Mouse (Mus musculus) liver, embryonic 12.5 days (tissue): Measurements from ENCODE around the gene Aldh3b1. TPM values are rescaled to one million over a fixed set of nuclear protein-coding genes. Genes with fewer than 3 reads are reported as not detected.

ENCODE experiments used
- ATAC-seq: fragments of 200-750 bp; cut with Nextera tagmentation; 2 replicates; pipeline ENCODE4 v1.8.0; 2017; ENCODE audit warnings: moderate number of reproducible peaks, mild to moderate bottlenecking, moderate library complexity
- H3K27ac ChIP-seq: fragments of 300-500 bp; sonication (generic); 2 replicates; pipeline ENCODE4 v1.5.1; 2016; ENCODE audit warnings: mild to moderate bottlenecking
- H3K27me3 ChIP-seq: fragments of 300-500 bp; sonication (generic); replicated peaks from 2 replicates; pipeline ENCODE4 v1.6.1; 2016; ENCODE audit warnings: mild to moderate bottlenecking, moderate library complexity
- H3K36me3 ChIP-seq: fragments of 300-500 bp; sonication (generic); 2 replicates; pipeline ENCODE4 v1.6.1; 2016; ENCODE audit warnings: mild to moderate bottlenecking, moderate library complexity
- H3K4me1 ChIP-seq: fragments of 300-500 bp; sonication (generic); 2 replicates; pipeline ENCODE4 v1.6.1; 2016
- H3K4me2 ChIP-seq: fragments of 300-500 bp; sonication (generic); 2 replicates; pipeline ENCODE4 v1.6.1; 2016; ENCODE audit warnings: mild to moderate bottlenecking, moderate library complexity
- H3K4me3 ChIP-seq: fragments of 300-500 bp; sonication (generic); 2 replicates; pipeline ENCODE4 v1.5.1; 2016; ENCODE audit warnings: mild to moderate bottlenecking, moderate library complexity
- H3K9ac ChIP-seq: fragments of 300-500 bp; sonication (generic); 2 replicates; pipeline ENCODE4 v1.6.1; 2016; ENCODE audit warnings: mild to moderate bottlenecking, moderate library complexity
- H3K9me3 ChIP-seq: fragments of 300-500 bp; sonication (generic); replicated peaks from 2 replicates; pipeline ENCODE4 v1.6.1; 2016; ENCODE audit warnings: mild to moderate bottlenecking, moderate library complexity
- WGBS: fragments of 180-500 bp; shearing (Covaris S2); methylation state at CpG from one replicate; pipeline ENCODE4 v1.1.7; 2016; ENCODE audit not compliant: insufficient replicate concordance; 5-methylcytosine and 5-hydroxymethylcytosine counted together
- polyA plus RNA-seq: library from polyadenylated mRNA; unstranded; fragments of >200 nt; fragmentation: Nextera tagmentation; extraction: Ambion mirVana; gene quantifications from 2 replicates; pipeline ENCODE4 v1.2.1, GENCODE M21; 2016

The Aldh3b1 gene
- polyA plus RNA-seq, 1 experiment from 2014 or later: 1.8 TPM

DNA sequence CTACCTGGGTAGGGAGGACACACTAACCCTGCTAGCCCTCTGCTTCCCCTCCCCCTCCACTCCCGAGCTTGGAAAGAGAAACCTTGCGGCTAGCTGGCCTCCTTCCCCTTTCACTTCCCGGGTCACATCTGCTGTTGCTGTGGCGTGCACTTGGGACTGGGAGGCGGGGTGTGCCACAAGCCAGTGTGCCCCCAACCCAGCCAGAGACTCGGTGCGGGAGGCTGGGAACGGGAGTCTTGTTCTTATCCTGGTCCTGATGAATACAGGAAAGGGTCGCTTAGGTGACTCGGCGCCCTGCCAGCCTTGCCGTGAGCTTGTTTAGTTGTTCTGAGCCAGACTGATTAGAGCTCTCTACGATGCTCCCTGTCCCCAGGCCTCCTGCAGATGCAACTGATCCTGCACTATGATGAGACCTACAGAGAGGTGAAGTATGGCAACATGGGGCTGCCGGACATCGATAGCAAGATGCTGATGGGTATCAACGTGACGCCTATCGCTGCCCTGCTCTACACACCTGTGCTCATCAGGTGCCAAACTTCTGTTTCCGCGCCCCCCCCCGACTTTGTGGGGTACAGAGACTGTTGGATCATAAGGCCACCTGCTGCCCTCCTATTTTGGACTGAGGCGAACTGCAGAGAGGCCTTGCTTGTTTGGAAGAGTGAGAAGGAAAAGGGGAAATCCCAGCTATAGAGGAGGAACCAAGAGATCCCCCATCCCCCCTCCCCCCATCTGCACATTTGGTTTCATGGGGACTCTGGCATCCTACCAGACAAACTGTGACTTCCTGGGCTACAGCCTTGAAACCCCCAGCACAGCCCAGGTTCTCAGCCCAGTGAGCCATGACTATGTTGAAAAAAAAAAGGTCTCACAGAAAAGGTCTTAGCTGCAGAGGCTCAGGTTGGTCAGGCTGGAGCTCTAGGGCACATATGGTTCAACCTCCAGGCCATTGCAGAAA lies 6.6 kb upstream of the Aldh3b1 start:
- Histone ChIP-seq H3K9ac (peak overlapping the region; percentile 63), H3K4me1 (peaks cover 24% of the 10 kb centered on the region), H3K4me2 (peak overlapping the region; percentile 83), H3K9me3 (no peaks in the 10 kb centered on the region), H3K36me3 (no peaks in the 10 kb centered on the region), H3K4me3 (peak overlapping the region; percentile 59), H3K27ac (no peak overlapping the region), H3K27me3 (peaks cover 33% of the 10 kb centered on the region)
- no peak; the same call in 1 of the 2 replicates for ATAC-seq
- 6% methylated on average over 22 of the region's 22 CpGs for WGBS

DNA sequence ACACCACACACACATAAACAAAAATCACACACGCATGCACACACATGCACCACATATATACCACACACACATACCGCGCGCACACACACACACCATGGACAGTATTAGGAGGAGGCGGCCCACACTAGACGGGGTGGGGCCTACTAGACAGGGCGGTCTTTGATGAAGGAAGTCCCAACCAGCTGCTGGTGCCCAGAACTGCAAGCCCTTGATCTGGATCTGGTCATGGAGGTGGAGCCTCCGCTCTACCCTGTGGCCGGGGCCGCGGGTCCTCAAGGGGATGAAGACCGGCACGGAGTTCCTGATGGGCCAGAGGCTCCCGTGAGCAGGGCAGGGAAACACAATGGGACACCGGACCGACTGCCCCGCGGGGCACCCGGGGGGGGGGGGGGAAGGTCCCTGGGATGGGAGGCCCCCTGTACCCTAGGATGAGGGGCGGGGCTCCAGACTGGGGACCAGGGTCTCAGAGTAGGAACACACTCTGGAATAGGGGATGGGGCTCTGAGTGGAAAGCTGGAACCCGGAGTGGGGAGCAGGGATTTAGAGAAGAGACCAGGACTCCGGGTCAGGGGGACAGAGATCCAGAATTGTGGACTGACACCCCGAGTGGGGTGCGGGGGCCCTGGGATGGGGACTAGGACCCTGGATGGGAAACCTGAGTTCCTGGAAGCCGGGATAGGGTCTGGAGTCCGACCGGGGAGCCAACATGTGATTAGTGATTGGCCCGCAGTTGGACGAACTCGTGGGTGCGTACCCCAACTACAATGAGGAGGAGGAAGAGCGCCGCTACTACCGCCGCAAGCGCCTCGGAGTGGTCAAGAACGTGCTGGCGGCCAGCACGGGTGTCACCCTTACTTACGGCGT lies 5.7 kb upstream of the Aldh3b1 start, which contains the start of gene Unc93b1:
Gene Unc93b1, plus strand, starts transcription at position 155 of the 864 bp plus-strand sequence.
- Histone ChIP-seq H3K4me3 (peak within 1 kb of the TSS; percentile 59), H3K4me1 (peaks cover 30% of the 10 kb centered on the region), H3K9ac (peak within 1 kb of the TSS; percentile 63), H3K4me2 (peak within 1 kb of the TSS; percentile 83), H3K36me3 (no peaks in the 10 kb centered on the region), H3K27ac (0 out of 2 replicates have a peak within 1 kb of the TSS, but pooled peaks have one; percentile 20), H3K27me3 (peaks cover 33% of the 10 kb centered on the region), H3K9me3 (no peaks in the 10 kb centered on the region)
- WGBS: 2% methylated on average over 42 of the region's 42 CpGs
- ATAC-seq: peak; percentile 85

- 72% methylated on average over 9 of the region's 9 CpGs for WGBS
- Histone ChIP-seq H3K36me3 (no peaks in the 10 kb centered on the region), H3K4me1 (peaks cover 39% of the 10 kb centered on the region), H3K9ac (no peak overlapping the region), H3K4me3 (no peak overlapping the region), H3K27ac (no peak overlapping the region), H3K4me2 (no peak overlapping the region), H3K27me3 (peaks cover 33% of the 10 kb centered on the region), H3K9me3 (no peaks in the 10 kb centered on the region)
- ATAC-seq: no peak
These were observed 2.1 kb upstream of the Aldh3b1 start for GRCm38 (mm10) chr19:3931716-3932115.

DNA sequence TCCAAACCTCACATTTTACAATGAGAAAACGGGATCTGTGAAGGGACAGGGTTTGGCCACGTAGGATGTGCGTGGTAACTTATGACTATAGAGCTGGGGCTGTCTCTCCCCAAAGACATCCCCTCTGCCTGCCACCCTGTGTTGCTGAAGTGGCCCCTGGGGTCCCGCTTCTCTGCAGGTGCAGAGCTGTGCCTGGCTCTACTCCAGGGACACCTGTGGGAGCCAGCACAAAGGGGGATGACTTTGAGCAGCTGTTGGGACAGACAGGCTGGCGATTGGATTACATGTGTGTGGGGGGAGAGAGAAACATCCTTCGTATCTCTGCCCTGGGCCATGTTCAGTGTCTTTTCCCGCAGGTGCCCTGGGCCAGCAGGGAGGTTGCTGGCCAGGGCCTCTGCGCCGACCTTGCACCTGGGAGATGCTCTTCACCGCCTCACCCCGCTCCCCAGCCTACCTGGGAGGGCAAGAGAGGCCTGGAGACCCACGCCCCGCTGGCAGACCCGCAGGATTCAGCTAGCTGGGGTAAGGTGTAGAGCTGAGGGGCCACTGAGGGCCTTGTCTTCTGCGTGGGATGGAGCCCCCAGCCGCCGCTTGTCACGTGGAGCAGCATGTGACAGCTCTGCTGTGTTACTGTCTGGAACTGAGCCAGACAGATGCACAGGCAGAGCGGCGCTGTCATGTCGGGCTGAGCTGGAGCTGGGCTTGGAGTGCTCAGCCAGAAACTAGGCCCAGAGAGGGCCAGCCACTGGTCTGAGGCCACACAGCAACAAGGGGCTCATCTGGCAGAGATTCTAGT lies 852 bp upstream of the Aldh3b1 start:
- H3K4me3 ChIP-seq: no peak overlapping the region
- H3K36me3 ChIP-seq: no peaks in the 10 kb centered on the region
- H3K4me2 ChIP-seq: no peak overlapping the region
- WGBS: 74% methylated on average over 21 of the region's 21 CpGs
- H3K9me3 ChIP-seq: no peaks in the 10 kb centered on the region
- peaks cover 21% of the 10 kb centered on the region for H3K27me3 ChIP-seq
- H3K9ac ChIP-seq: no peak overlapping the region
- H3K27ac ChIP-seq: 0 out of 2 replicates have a peak overlapping the region, but pooled peaks have one; percentile 45
- ATAC-seq: no peak
- peaks cover 29% of the 10 kb centered on the region for H3K4me1 ChIP-seq

- no peak overlapping the region for H3K4me3 ChIP-seq
- 60% methylated on average over 4 of the region's 4 CpGs for WGBS
- H3K27ac ChIP-seq: peak overlapping the region; percentile 45; the same call in 1 of the 2 replicates
- H3K4me2 ChIP-seq: no peak overlapping the region
- H3K4me1 ChIP-seq: peaks cover 39% of the 10 kb centered on the region
- no peak for ATAC-seq
- no peaks in the 10 kb centered on the region for H3K9me3 ChIP-seq
- H3K9ac ChIP-seq: no peak overlapping the region
- peaks cover 8% of the 10 kb centered on the region; the same call in 1 of the 2 replicates for H3K27me3 ChIP-seq
- H3K36me3 ChIP-seq: no peaks in the 10 kb centered on the region
These were observed 829 bp downstream of the Aldh3b1 start for GRCm38 (mm10) chr19:3928779-3929178.

DNA sequence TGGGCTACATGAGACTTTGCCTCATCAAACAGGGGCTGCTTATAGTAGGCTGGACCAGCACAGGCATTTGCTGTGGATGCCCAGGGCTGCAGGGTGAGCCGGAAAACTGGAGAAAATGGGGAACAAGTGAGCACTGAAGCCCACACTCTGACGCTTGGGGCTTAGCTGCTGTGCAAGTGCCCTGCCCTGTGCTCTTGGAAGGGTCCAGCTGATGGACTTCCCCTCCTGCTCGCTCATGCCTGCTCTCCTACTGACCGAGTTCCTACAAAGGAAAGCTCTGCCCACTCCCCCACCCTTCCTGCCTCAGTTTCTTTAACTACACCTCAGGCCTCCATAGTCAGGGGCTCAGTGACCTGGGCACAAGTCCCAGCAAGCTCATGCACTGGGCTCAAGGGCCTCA lies 1.6 kb downstream of the Aldh3b1 start:
- H3K4me3 ChIP-seq: no peak overlapping the region
- no peak overlapping the region for H3K4me2 ChIP-seq
- H3K27me3 ChIP-seq: peaks cover 5% of the 10 kb centered on the region; the same call in 1 of the 2 replicates
- no peaks in the 10 kb centered on the region for H3K36me3 ChIP-seq
- H3K4me1 ChIP-seq: peaks cover 46% of the 10 kb centered on the region
- 63% methylated on average over 4 of the region's 4 CpGs for WGBS
- H3K27ac ChIP-seq: no peak overlapping the region
- no peak for ATAC-seq
- H3K9me3 ChIP-seq: no peaks in the 10 kb centered on the region
- H3K9ac ChIP-seq: no peak overlapping the region

- ATAC-seq: no peak
- H3K4me3 ChIP-seq: no peak overlapping the region
- H3K9ac ChIP-seq: no peak overlapping the region
- H3K4me2 ChIP-seq: no peak overlapping the region
- H3K4me1 ChIP-seq: peaks cover 49% of the 10 kb centered on the region
- H3K27ac ChIP-seq: no peak overlapping the region
- 62% methylated on average over 6 of the region's 6 CpGs for WGBS
- no peaks in the 10 kb centered on the region for H3K36me3 ChIP-seq
- peaks cover 5% of the 10 kb centered on the region; the same call in 1 of the 2 replicates for H3K27me3 ChIP-seq
- H3K9me3 ChIP-seq: no peaks in the 10 kb centered on the region
These were observed 2.9 kb downstream of the Aldh3b1 start for GRCm38 (mm10) chr19:3926685-3927084.

DNA sequence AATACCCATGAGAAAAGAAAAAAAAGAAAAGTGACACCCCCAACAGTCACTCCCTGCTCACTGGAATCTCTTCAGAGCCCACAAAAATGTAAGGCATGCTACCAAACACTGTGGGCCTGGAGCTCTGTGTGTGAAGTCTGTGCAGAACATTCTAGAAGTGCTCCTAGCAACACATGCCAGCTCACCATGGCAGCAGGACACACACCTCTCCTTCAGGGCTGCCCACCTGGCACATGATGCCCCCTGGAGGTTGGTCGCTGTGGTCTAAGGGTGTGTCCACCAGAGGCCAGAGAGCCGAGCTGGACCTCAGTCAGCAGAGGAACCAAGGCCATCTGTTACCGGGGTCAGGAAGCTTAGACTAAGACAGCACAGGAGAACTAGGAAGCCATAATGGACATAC lies 3.3 kb downstream of the Aldh3b1 start:
- 52% methylated on average over 3 of the region's 3 CpGs for WGBS
- Histone ChIP-seq H3K9me3 (no peaks in the 10 kb centered on the region), H3K36me3 (no peaks in the 10 kb centered on the region), H3K27ac (no peak overlapping the region), H3K4me2 (no peak overlapping the region), H3K4me1 (peaks cover 49% of the 10 kb centered on the region), H3K9ac (no peak overlapping the region), H3K27me3 (peaks cover 5% of the 10 kb centered on the region; the same call in 1 of the 2 replicates), H3K4me3 (no peak overlapping the region)
- ATAC-seq: no peak

- peaks cover 5% of the 10 kb centered on the region; the same call in 1 of the 2 replicates for H3K27me3 ChIP-seq
- H3K4me3 ChIP-seq: no peak overlapping the region
- no peaks in the 10 kb centered on the region for H3K9me3 ChIP-seq
- 76% methylated on average over 6 of the region's 6 CpGs for whole genome bisulfite sequencing
- no peaks in the 10 kb centered on the region for H3K36me3 ChIP-seq
- H3K27ac ChIP-seq: no peak overlapping the region
- H3K4me2 ChIP-seq: no peak overlapping the region
- no peak for ATAC-seq
- no peak overlapping the region for H3K9ac ChIP-seq
- peaks cover 49% of the 10 kb centered on the region for H3K4me1 ChIP-seq
These were observed 3.7 kb downstream of the Aldh3b1 start for GRCm38 (mm10) chr19:3925859-3926258.

DNA sequence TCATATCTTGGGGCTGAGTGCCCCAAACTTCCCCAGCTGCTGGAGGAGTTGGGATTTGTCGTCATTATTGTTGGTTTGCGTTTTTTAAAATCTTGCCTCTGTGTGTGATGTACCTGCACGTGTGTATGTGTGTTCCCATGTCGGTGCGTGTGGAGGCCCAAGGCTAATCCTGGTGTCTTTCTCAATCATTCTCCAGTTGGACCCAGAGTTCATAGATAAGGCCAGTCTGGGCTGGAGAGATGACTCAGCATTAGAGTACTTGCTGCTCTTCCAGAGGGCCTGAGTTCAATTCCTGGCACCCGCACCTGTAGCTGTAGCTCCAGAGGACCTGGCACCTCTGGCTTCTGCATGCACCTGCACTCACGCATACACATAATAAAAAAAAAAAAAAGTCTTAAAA lies 4.7 kb downstream of the Aldh3b1 start:
- H3K4me3 ChIP-seq: no peak overlapping the region
- no peak for ATAC-seq
- H3K36me3 ChIP-seq: no peaks in the 10 kb centered on the region
- H3K9me3 ChIP-seq: no peaks in the 10 kb centered on the region
- no peak overlapping the region for H3K27ac ChIP-seq
- peaks cover 5% of the 10 kb centered on the region; the same call in 1 of the 2 replicates for H3K27me3 ChIP-seq
- 66% methylated on average over 7 of the region's 7 CpGs for WGBS
- peaks cover 39% of the 10 kb centered on the region for H3K4me1 ChIP-seq
- no peak overlapping the region for H3K9ac ChIP-seq
- H3K4me2 ChIP-seq: no peak overlapping the region

GRCm38 (mm10) chr19:3924190-3924589 lies 5.4 kb downstream of the Aldh3b1 start:
- Histone ChIP-seq H3K27ac (no peak overlapping the region; the same call in 1 of the 2 replicates), H3K4me1 (peaks cover 33% of the 10 kb centered on the region), H3K4me2 (no peak overlapping the region), H3K27me3 (no peaks in the 10 kb centered on the region; the same call in 1 of the 2 replicates), H3K9ac (no peak overlapping the region), H3K4me3 (no peak overlapping the region), H3K9me3 (no peaks in the 10 kb centered on the region), H3K36me3 (no peaks in the 10 kb centered on the region)
- no peak for ATAC-seq
- WGBS: 76% methylated on average over 8 of the region's 8 CpGs
